In genomic region chr6:143261289-143261665, GRCm38 (mm10) we compare ENCODE assay signal across 18 mouse cellular contexts.
DNase-seq lines count a peak whose midpoint lies in the region; ATAC-seq and TF ChIP-seq lines count a peak whose summit lies in the region.
"Had no signal": no experiment of that assay in that cellular context is flagged by ENCODE, and none has a peak within 500 bp of the region (broad histone marks: within the 10 kb centered on the region; RNA-seq: fewer than 3 reads in every experiment).

No protein-coding gene starts in this region.

- no peaks in the 10 kb centered on the region for H3K9me3 ChIP-seq in embryonic facial prominence, embryonic 12.5 days
- no peaks in the 10 kb centered on the region for H3K9me3 ChIP-seq in hindbrain, embryonic 12.5 days (replicated peaks)
- no peaks in the 10 kb centered on the region for H3K9me3 ChIP-seq in midbrain, postnatal 0 days (ENCODE audit: low read length)
- H3K9me3 ChIP-seq in stomach, postnatal 0 days (ENCODE audit: control insufficient read depth, low read length): no peaks in the 10 kb centered on the region
- H3K9me3 ChIP-seq: stomach, embryonic 15.5 days had no signal

- no peak overlapping the region for H3K9ac ChIP-seq in embryonic facial prominence, embryonic 12.5 days
- H3K9ac ChIP-seq in hindbrain, embryonic 12.5 days: no peak overlapping the region
- no peak overlapping the region for H3K9ac ChIP-seq in midbrain, postnatal 0 days (replicated peaks; ENCODE audit: low read length, poor library complexity, severe bottlenecking)
- H3K9ac ChIP-seq in stomach, postnatal 0 days (ENCODE audit: low read length): no peak overlapping the region
- H3K9ac ChIP-seq: liver, embryonic 14.5 days; stomach, embryonic 15.5 days had no signal

- 0 out of 2 replicates have a peak, but pooled peaks cover 13% of the 10 kb centered on the region for H3K27me3 ChIP-seq in embryonic facial prominence, embryonic 12.5 days
- H3K27me3 ChIP-seq in hindbrain, embryonic 12.5 days: no peaks in the 10 kb centered on the region
- H3K27me3 ChIP-seq in midbrain, postnatal 0 days (ENCODE audit: insufficient read depth, low read length): no peaks in the 10 kb centered on the region
- no peaks in the 10 kb centered on the region for H3K27me3 ChIP-seq in stomach, postnatal 0 days (ENCODE audit: control insufficient read depth, insufficient read depth, low read length)
- H3K27me3 ChIP-seq: stomach, embryonic 15.5 days had no signal

- 0 out of 2 replicates have a peak, but pooled peaks have one; percentile 15 for ATAC-seq in embryonic facial prominence, embryonic 12.5 days (ENCODE audit: insufficient number of reproducible peaks, insufficient read depth, low FRiP score, low TSS enrichment)
- ATAC-seq in hindbrain, embryonic 12.5 days (ENCODE audit: low FRiP score): peak; percentile 23; the same call in 1 of the 2 replicates
- ATAC-seq in midbrain, postnatal 0 days (ENCODE audit: low FRiP score): no peak
- ATAC-seq in stomach, postnatal 0 days (ENCODE audit: low FRiP score, low TSS enrichment): no peak
- ATAC-seq: CD4-positive, CD25-positive, alpha-beta regulatory T cell, adult 4 months had no signal

- TF ChIP-seq EP300 in stomach, postnatal 0 days (optimal IDR thresholded peaks at IDR 0.05): no peak

- 43% methylated on average over 8 of the region's 8 CpGs for WGBS in embryonic facial prominence, embryonic 12.5 days
- 31% methylated on average over 8 of the region's 8 CpGs for WGBS in hindbrain, embryonic 12.5 days
- 47% methylated on average over 8 of the region's 8 CpGs for WGBS in midbrain, postnatal 0 days
- 82% methylated on average over 8 of the region's 8 CpGs for WGBS in stomach, postnatal 0 days

- no peak for TF ChIP-seq CTCF in midbrain, postnatal 0 days (IDR thresholded peaks at IDR 0.05)
- no peak for TF ChIP-seq CTCF in stomach, postnatal 0 days (IDR thresholded peaks at IDR 0.05; ENCODE audit: low read depth)

- H3K36me3 ChIP-seq in embryonic facial prominence, embryonic 12.5 days: no peaks in the 10 kb centered on the region
- H3K36me3 ChIP-seq in hindbrain, embryonic 12.5 days: no peaks in the 10 kb centered on the region
- no peaks in the 10 kb centered on the region for H3K36me3 ChIP-seq in midbrain, postnatal 0 days (ENCODE audit: insufficient read depth, low read length)
- H3K36me3 ChIP-seq in stomach, postnatal 0 days (ENCODE audit: control insufficient read depth, insufficient read depth, low read length): no peaks in the 10 kb centered on the region
- H3K36me3 ChIP-seq: stomach, embryonic 15.5 days had no signal

- H3K4me3 ChIP-seq in embryonic facial prominence, embryonic 12.5 days: no peak overlapping the region
- H3K4me3 ChIP-seq in hindbrain, embryonic 12.5 days: no peak overlapping the region
- no peak overlapping the region for H3K4me3 ChIP-seq in midbrain, postnatal 0 days (ENCODE audit: low read depth, low read length)
- no peak overlapping the region for H3K4me3 ChIP-seq in stomach, postnatal 0 days (ENCODE audit: low read depth, low read length)
- H3K4me3 ChIP-seq: myocyte; stomach, embryonic 15.5 days had no signal

- no peak overlapping the region for H3K4me2 ChIP-seq in embryonic facial prominence, embryonic 12.5 days (replicated peaks)
- H3K4me2 ChIP-seq in hindbrain, embryonic 12.5 days (replicated peaks): no peak overlapping the region; the same call in 1 of the 2 replicates
- H3K4me2 ChIP-seq in midbrain, postnatal 0 days (ENCODE audit: low read depth, low read length, poor library complexity, severe bottlenecking): no peak overlapping the region
- no peak overlapping the region for H3K4me2 ChIP-seq in stomach, postnatal 0 days (replicated peaks; ENCODE audit: low read depth)
- H3K4me2 ChIP-seq: stomach, embryonic 15.5 days had no signal

- peak; percentile 24 for DNase-seq in brain, adult 2 months (ENCODE audit: low read depth, low spot score)
- peak; percentile 44 for DNase-seq in midbrain, postnatal 0 days (ENCODE audit: low spot score)
- no peak for DNase-seq in kidney, adult 8-10 months
- no peak for DNase-seq in kidney, adult 11 months
- no peak for DNase-seq in stomach, postnatal 0 days (ENCODE audit: low spot score)
- DNase-seq: adrenal gland, postnatal 25 days; cerebellum, adult 11 months; heart, adult 18-20 months; heart, postnatal 36 days; kidney, postnatal 10 days; lung, postnatal 36 days; right cerebral cortex, postnatal 25 days had no signal

- H3K27ac ChIP-seq in embryonic facial prominence, embryonic 12.5 days: peak overlapping the region; percentile 12; the same call in 1 of the 2 replicates
- peak overlapping the region; percentile 45; the same call in 1 of the 2 replicates for H3K27ac ChIP-seq in hindbrain, embryonic 12.5 days
- no peak overlapping the region for H3K27ac ChIP-seq in midbrain, postnatal 0 days (ENCODE audit: low read depth, low read length)
- no peak overlapping the region for H3K27ac ChIP-seq in stomach, postnatal 0 days (replicated peaks)
- H3K27ac ChIP-seq: liver, embryonic 14.5 days; stomach, embryonic 15.5 days had no signal

- H3K4me1 ChIP-seq in embryonic facial prominence, embryonic 12.5 days: peaks cover 10% of the 10 kb centered on the region; the same call in 1 of the 2 replicates
- H3K4me1 ChIP-seq in hindbrain, embryonic 12.5 days: peaks cover 38% of the 10 kb centered on the region
- 0 out of 2 replicates have a peak, but pooled peaks cover 3% of the 10 kb centered on the region for H3K4me1 ChIP-seq in midbrain, postnatal 0 days (ENCODE audit: insufficient read depth, low read length)
- H3K4me1 ChIP-seq in stomach, postnatal 0 days (replicated peaks; ENCODE audit: control insufficient read depth, insufficient read depth): no peaks in the 10 kb centered on the region
- H3K4me1 ChIP-seq: stomach, embryonic 15.5 days had no signal

Comparison
In these comparisons a context has a peak if more than half of its experiments do, and no peak if none do; other contexts are left out.
1. DNase-seq: peak in brain, adult 2 months (single experiment) and midbrain, postnatal 0 days (single experiment); none in kidney, adult 8-10 months (0 of 2), kidney, adult 11 months (single experiment) and stomach, postnatal 0 days (single experiment).
2. ATAC-seq: peak in embryonic facial prominence, embryonic 12.5 days (single experiment) and hindbrain, embryonic 12.5 days (single experiment); none in midbrain, postnatal 0 days (single experiment) and stomach, postnatal 0 days (single experiment).
3. H3K27ac ChIP-seq: peak in embryonic facial prominence, embryonic 12.5 days (single experiment) and hindbrain, embryonic 12.5 days (single experiment); none in midbrain, postnatal 0 days (single experiment) and stomach, postnatal 0 days (single experiment).